12 mouse cellular contexts compared by ENCODE assay signal in the genomic region with DNA sequence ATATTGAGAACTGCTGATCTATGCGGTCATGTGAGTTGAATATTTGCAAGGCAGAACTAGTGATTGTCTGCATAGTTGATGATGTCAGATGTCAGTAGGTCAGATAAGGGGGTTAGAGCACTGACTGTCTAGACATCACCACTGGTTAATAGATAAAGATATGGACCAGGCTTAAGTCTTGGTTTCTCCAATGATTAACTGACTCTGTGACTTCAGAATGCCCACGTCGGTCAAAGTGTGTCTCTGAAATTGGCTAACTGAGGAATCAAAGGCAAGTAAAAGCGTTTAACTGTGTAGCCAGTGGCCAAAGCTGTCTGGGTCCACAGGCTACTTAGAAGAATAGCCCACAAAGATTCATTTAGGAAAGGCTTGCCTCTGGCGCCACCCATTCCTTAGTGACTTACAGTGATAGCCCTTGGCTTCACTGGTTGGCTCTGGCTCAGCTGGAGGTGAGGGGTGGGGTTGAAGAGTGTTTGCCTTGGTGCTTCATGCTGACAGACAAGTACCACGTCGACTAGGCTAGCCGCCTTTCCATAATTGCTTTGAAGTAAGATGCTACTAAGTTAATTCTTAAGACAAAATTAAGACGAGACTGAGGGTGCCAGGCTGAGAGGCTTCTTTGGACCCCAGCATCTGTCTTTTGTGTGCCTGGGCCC.
"Had no signal": no experiment of that assay in that cellular context is flagged by ENCODE, and none has a peak within 500 bp of the region (broad histone marks: within the 10 kb centered on the region; RNA-seq: fewer than 3 reads in every experiment).

No protein-coding gene starts in this region.

- DNase-seq: liver, embryonic 13.5 days; liver, postnatal 0 days; right cerebral cortex, adult 18-20 months; right cerebral cortex, postnatal 25 days; thymus, postnatal 36 days had no signal

- H3K27ac ChIP-seq: hindbrain, embryonic 15.5 days; kidney, postnatal 0 days; limb, embryonic 10.5 days; liver, embryonic 13.5 days; lung, embryonic 15.5 days; midbrain, embryonic 13.5 days; neural tube, embryonic 15.5 days had no signal

- H3K4me2 ChIP-seq: hindbrain, embryonic 15.5 days; liver, embryonic 13.5 days; lung, embryonic 15.5 days; midbrain, embryonic 13.5 days; neural tube, embryonic 15.5 days had no signal

- H3K9ac ChIP-seq: hindbrain, embryonic 15.5 days; liver, embryonic 13.5 days; liver, postnatal 0 days; lung, embryonic 15.5 days; midbrain, embryonic 13.5 days; neural tube, embryonic 15.5 days had no signal

- H3K9me3 ChIP-seq: hindbrain, embryonic 15.5 days; limb, embryonic 10.5 days; liver, embryonic 13.5 days; lung, embryonic 15.5 days; midbrain, embryonic 13.5 days; neural tube, embryonic 15.5 days had no signal

- H3K4me1 ChIP-seq: hindbrain, embryonic 15.5 days; liver, embryonic 13.5 days; midbrain, embryonic 13.5 days; neural tube, embryonic 15.5 days had no signal

- H3K36me3 ChIP-seq: hindbrain, embryonic 15.5 days; limb, embryonic 10.5 days; liver, embryonic 13.5 days; lung, embryonic 15.5 days; midbrain, embryonic 13.5 days; neural tube, embryonic 15.5 days had no signal

- H3K27me3 ChIP-seq: liver, embryonic 13.5 days; lung, embryonic 15.5 days; midbrain, embryonic 13.5 days had no signal

- ATAC-seq: liver, postnatal 0 days; midbrain, embryonic 13.5 days had no signal

- H3K4me3 ChIP-seq: hindbrain, embryonic 15.5 days; limb, embryonic 10.5 days; liver, embryonic 13.5 days; lung, embryonic 15.5 days; midbrain, embryonic 13.5 days; myocyte; neural tube, embryonic 15.5 days had no signal
